Mouse (Mus musculus): ENCODE measurements around the gene Nsf.

DNA sequence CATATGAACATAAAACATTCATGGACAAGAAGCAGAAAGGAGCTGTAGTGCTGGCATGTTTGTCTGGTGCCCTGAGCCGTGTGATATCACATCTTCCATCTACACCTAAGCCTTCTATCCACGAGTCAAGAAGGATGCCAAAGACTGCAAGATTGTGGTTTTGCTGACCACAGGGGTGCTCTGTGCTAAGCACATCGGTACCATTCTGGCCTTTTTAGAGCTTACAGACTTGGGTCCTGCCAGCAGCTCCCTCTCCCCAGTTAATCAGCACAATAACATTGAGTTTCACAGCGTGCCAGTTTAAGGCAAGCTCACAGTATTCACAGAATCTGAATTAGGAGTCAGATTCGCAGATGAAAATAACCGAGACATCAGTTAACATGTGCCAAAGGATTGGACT, 75.4 kb downstream of the Nsf start:
- TF ChIP-seq CTCF (IDR thresholded peaks at IDR 0.05; ENCODE audit: control insufficient read depth, insufficient read depth, low read length) (no peak), POLR2A (IDR thresholded peaks at IDR 0.05; ENCODE audit: borderline replicate concordance, control insufficient read depth, low read depth, low read length) (no peak)

All from bone marrow, adult 2 months (tissue).